Mouse (Mus musculus) adrenal gland, adult 18-20 months (tissue): ENCODE data around the gene Fam102a. TPM values are rescaled to one million over a fixed set of nuclear protein-coding genes. Genes with fewer than 3 reads are reported as not detected.
"Not testable (repeated sequence)": the region's sequence is repeated elsewhere in the genome, so short reads cannot be mapped to it uniquely, and the experiment has no call there.

ENCODE experiments used
- DNase-seq, 2 experiments: peaks; one replicate each; pipeline ENCODE4 v3.0.0; 2021 to 2022; ENCODE audit warnings: low spot score in 2 of 2
- long read RNA-seq, 2 experiments: library from polyadenylated mRNA; stranded (forward); transcript quantifications; one replicate each; pipeline ENCODE4 v2.0.0; 2021
- total RNA-seq, 2 experiments: library from RNA; stranded (reverse); gene quantifications; 1 replicate in 1 of 2; 2 replicates in 1 of 2; pipeline ENCODE4 v1.2.3; 2021

The Fam102a gene
- 10 to 100 TPM; 27.4 to 41.0 TPM for total RNA-seq
- long read RNA-seq, experiment 1, full-length matches to known transcripts = 11 of 20 reads
- long read RNA-seq, experiment 1, partial matches to known transcripts = 6 of 20 reads
- long read RNA-seq, experiment 1, other reads (novel, unspliced or antisense) = 3 of 20 reads
- long read RNA-seq, experiment 2, full-length matches to known transcripts = 2 of 21 reads
- long read RNA-seq, experiment 2, partial matches to known transcripts = 19 of 21 reads
- long read RNA-seq, experiment 2, other reads (novel, unspliced or antisense) = 0 of 21 reads

DNA sequence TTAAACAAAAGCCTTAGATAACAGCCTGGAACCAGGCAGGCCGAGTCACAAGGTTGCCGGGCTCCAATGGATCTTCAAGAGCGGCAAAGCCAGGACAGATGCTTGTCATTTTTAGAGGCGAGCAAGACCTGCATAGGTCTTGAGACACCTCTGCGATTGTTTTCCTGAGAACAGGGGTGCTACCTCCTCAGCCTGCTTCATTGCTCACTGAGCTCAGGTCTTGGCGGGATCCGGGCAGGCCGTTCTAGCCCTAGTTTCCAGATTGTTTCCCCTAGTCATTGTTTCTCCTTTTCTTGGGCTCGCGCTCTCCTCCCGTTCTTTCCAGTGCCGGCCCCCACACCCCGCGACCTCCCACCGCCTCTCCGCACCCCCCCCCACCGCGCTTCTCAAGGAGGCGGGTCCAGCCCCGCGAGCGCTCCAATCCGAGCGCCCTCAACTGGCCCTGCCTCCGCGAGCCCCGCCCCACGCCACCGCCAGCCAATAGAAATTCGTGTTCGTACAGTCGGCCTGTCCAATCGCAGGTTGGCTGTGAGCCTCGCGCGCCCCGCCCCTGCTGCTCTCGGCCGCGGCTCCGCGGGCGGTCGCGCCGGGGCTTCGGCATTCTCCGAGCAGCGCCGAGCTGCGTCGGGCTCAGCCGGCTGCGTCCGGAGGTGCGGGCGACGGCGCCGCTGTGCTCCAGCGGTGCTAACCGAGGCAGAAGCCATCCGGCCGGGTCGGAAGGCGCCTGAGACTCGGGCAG, at the start of gene Fam102a:
Fam102a (plus strand) TSS at position 600 of the 739 bp plus-strand sequence.
- peak; percentile 96 to 98 for DNase-seq

- no peak for DNase-seq
Observed at GRCm38 (mm10) chr2:32485751-32486150, 49.4 kb upstream of the Fam102a start.

GRCm38 (mm10) chr2:32486155-32486554, 49.0 kb upstream of the Fam102a start:
- no peak for DNase-seq

- peak; percentile 91 to 92 for DNase-seq
Observed at GRCm38 (mm10) chr2:32487124-32487623, 48.0 kb upstream of the Fam102a start.

GRCm38 (mm10) chr2:32488679-32489078, 46.5 kb upstream of the Fam102a start:
- peak; percentile 67 to 74 for DNase-seq

GRCm38 (mm10) chr2:32490730-32491129, 44.4 kb upstream of the Fam102a start:
- DNase-seq = not testable (repeated sequence)

- DNase-seq = no peak
Observed at GRCm38 (mm10) chr2:32492661-32493060, 42.5 kb upstream of the Fam102a start.

DNA sequence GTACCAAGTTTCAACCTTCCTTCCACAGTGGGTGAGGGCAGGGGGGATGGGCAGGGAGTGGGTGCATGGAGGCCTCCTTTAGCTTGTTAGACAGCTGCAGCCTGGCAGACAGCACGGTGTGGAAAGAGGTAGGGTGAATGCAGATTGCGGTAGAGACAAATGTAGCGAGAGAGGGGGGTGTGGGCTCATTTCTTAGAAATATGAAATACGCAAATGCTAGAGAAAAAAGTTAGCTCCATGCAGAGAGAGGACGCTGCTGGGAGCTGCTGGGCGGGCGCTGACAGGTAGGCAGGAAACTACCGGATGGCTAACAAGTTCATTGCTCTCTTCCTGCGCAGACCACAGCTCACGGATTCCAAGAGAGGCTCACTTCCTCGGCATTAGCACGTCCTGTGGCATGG, 41.8 kb upstream of the Fam102a start:
- DNase-seq = no peak

DNA sequence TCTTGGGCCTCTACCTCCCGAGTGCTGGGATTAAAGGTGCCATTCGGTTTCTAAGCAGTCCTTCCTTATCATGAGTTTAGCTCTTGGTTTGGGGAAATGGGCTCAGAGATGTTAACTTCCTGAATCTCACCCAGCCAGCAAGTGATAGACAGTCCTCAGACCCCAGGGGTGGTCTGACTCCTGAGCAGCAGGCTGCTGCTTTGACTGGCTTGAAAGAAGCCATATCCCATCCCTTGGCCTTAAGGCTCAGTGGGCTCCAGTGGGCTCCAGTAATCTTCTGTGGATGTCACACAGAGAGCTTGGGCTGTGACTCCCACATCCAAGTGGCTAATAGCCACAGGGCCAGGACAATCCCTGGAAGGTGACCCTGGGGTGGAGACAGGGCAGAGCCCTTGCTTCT, 40.6 kb upstream of the Fam102a start:
- no peak for DNase-seq

- DNase-seq = no peak
Observed at GRCm38 (mm10) chr2:32495185-32495726, 39.9 kb upstream of the Fam102a start.

GRCm38 (mm10) chr2:32496190-32496589, 38.9 kb upstream of the Fam102a start:
- DNase-seq = no peak

GRCm38 (mm10) chr2:32499365-32499764, 35.8 kb upstream of the Fam102a start:
- DNase-seq = no peak

- no peak for DNase-seq
Observed at GRCm38 (mm10) chr2:32500461-32500860, 34.7 kb upstream of the Fam102a start.

- no peak for DNase-seq
Observed at GRCm38 (mm10) chr2:32501754-32502324, 33.3 kb upstream of the Fam102a start.

DNA sequence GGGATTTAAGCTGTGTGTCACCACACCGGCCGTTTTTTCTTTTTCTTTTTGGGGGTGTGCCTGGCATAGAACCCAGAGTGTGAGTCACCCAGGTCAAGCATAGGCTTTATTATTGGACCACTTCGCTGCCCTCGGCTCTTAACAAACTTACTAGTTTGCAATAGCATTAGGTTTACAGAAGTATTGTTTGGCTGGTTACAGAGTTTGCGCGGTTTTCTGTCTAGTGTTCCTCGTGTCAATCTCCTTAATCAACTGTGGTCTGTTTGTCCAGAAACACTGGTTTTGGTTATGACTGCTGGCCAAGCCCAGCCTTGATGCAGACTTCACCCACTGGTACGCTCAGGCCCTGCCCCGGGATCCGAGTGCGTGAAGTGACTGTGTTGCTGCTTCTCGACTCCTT, 32.3 kb upstream of the Fam102a start:
- no peak for DNase-seq

GRCm38 (mm10) chr2:32503588-32503987, 31.5 kb upstream of the Fam102a start:
- no peak for DNase-seq

DNA sequence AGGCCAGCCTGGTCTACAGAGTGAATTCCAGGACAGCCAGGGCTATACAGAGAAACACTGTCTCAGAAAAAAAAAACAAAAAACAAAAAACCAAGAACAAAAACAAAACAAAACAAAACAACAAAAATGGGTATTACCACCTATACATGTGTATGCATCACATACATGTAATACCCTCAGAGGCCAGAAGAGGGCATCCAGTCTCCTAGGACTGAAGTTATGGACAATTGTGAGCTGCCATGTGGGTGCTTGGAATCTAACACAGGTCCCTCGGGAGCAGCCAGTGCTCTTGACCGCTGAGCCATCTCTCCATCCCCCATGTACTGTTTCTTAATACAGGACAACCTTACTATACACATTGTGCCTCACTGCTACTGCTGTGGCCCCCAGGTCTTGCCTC, 29.6 kb upstream of the Fam102a start:
- no peak for DNase-seq

DNA sequence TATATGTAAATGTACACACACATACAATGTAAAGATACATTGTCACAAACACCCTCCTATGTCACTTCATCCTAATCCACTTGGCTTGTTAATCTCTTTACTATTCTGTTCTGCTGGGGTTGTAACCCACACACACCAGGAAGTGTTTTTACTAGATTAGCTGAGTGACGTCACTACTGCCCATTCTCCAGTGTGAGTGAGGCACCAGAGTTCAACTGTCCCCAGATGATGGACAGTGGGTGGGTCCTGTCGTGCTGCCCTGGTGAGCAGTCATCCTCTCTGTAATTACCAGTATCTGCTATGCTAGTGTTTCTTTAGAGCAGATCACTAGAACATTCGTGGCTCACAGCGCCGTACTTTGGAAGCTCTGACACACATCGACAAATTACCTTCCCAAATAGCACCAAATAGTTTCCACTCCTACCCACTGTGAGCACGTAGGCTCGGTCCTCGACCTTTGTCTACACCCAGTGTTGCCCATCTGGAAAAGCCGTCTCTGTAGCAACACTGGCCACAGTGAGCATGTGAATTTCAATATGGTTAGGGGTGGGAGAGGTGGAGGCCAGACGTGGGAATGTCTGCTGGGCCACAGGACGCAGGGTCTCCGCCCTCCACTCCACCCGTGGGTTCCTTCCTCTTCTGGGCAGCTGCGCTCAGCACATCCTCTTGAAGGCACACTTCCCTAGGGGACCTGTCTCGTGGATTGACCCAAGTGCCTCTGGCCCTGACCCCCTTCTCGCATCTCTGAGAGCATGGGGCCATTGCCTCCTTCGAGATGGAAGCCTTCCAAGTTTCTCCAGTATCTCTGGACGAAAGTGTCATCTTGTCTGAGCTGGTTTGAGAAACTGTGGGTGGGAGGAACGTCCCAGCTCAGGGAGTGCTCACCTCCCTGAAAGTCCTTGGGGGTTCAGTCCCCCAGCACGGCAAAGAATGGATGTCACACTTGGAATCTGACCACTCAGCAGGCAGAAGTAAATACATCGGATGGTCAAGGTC, 28.2 kb upstream of the Fam102a start:
- DNase-seq = no peak

GRCm38 (mm10) chr2:32507906-32508305, 27.2 kb upstream of the Fam102a start:
- DNase-seq = no peak

DNA sequence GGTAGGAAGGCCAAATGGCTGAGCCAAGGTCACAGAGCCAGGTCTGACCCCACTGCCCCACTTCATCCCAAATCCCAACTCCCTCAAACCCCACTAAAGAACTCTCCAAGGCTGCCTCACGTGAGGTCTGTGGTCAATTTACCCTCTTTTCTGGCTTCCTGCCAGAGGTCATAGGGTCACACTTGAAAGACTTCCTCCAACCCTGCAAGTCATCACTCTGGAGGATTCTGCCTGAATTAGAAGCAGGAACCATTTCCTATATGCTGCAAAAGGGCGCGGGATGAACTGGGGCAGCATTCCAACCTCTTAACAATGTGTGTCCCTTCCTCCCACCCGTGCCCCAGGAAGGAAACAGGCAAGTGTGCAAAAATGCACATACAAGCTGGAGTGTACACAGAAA, 25.8 kb upstream of the Fam102a start:
- DNase-seq = no peak

- DNase-seq = no peak
Observed at GRCm38 (mm10) chr2:32509896-32510295, 25.2 kb upstream of the Fam102a start.
